Mouse (Mus musculus) retina, postnatal 1 day (tissue): ENCODE data around the gene Haus2.
A peak's percentile ranks its signal among the peaks of the same experiment; 100 is the strongest.
"Not testable (repeated sequence)": the region's sequence is repeated elsewhere in the genome, so short reads cannot be mapped to it uniquely, and the experiment has no call there.

ENCODE experiments used
- DNase-seq: peaks from one replicate; pipeline ENCODE4 v3.0.0-alpha.2; 2012

Haus2 gene

GRCm38 (mm10) chr2:120608830-120609723, at the start of gene Haus2, which contains the start of gene Lrrc57:
TSS of gene Haus2 (plus strand) at chr2:120609383.
TSS of gene Lrrc57 (minus strand) at chr2:120609520.
- DNase-seq = peak; percentile 93

DNA sequence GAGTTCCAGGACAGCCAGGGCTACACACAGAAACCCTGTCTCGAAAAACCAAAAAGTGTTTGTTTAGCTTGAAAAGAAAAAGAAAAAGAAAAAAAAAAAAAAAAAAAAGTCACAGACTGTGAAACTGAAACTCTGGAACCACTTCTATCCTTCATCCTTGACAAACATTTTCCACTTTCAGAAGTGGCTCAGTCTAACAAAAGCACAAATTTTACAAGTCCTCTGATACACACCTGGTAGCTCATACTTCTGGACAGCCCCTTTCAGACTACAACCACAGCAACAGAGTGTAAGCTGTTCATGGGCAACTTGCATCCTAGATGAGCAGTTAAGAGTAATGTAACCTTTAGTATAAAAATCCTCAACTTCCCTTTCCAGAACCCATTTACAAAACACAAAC, 47.7 kb upstream of the Haus2 start:
- no peak for DNase-seq

- DNase-seq = no peak
These were observed 46.3 kb upstream of the Haus2 start for GRCm38 (mm10) chr2:120562859-120563234.

- DNase-seq = peak; percentile 94
These were observed 45.8 kb upstream of the Haus2 start, which contains the start of gene Zfp106 for GRCm38 (mm10) chr2:120563235-120563990. TSS of gene Zfp106 (minus strand) at chr2:120563843.

GRCm38 (mm10) chr2:120564548-120565188, 44.5 kb upstream of the Haus2 start:
- not testable (repeated sequence) for DNase-seq

DNA sequence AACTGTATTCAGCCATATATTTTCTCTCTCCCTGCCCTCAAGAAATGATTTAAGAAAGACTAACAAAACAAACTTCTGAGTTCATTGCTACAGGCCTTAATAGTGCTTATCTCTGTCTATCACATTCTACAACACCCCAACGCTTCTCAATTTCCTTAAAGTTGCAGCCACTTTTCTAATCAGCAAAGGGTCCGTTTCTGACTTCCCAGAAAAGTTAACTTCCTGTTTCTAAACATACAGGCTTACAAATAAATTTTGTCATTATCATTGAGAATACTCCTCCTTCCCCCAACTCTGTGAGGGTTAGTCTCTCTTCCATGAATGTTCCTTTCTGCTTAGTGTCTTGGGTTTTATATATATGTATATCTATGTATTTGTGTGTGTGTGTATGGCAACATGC, 43.8 kb upstream of the Haus2 start:
- DNase-seq = no peak

- peak; percentile 97 for DNase-seq
These were observed 42.0 kb upstream of the Haus2 start, which contains the start of gene Snap23 for GRCm38 (mm10) chr2:120566886-120567797. TSS of gene Snap23 (plus strand) at chr2:120567671.

DNA sequence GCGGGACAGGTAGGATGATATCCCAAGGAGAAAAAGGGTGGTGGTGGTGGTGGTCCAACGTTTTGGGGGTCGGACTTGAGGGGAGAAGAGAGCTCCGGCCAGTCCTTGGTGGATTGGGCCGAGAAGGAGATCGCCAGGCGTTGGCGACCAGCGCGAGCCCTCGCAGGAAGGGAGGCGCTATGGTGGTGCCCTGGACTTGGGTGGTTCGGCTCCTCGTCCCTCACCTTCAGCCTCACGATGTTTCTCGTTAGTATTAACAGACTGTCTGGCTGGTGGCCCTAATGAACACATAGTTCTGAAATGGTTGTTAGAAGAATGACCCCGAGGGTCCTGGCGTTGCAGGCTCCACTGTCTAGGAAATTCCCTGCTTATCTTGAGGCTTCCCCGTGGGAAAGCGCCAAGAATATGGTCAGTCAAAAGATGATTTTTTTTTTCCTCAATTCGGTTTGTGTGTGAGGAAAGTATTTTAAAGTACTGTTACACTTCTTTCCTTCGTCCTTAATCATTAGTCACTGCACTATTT, 41.3 kb upstream of the Haus2 start:
- no peak for DNase-seq

- no peak for DNase-seq
These were observed 38.1 kb upstream of the Haus2 start for GRCm38 (mm10) chr2:120571081-120571480.

GRCm38 (mm10) chr2:120572161-120572560, 37.0 kb upstream of the Haus2 start:
- DNase-seq = not testable (repeated sequence)

DNA sequence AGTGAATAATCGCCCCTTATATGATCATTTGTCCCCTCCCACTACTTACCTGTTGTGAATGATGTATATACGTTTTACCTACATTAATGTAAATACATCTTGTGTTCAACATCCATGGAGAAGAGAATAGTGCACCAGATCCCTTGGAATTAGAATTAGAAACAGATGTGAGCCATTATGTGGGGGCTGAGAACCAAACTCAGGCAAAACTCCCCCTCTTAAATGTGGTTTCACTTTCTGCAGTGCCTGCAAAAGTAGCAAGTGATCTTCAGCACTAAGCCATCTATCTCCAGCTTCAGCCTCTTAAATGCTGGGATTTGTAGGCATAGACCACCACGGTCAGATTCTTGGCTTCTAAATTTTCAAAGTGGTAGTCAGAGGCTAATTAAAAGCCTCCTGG, 34.1 kb upstream of the Haus2 start:
- DNase-seq = no peak

DNA sequence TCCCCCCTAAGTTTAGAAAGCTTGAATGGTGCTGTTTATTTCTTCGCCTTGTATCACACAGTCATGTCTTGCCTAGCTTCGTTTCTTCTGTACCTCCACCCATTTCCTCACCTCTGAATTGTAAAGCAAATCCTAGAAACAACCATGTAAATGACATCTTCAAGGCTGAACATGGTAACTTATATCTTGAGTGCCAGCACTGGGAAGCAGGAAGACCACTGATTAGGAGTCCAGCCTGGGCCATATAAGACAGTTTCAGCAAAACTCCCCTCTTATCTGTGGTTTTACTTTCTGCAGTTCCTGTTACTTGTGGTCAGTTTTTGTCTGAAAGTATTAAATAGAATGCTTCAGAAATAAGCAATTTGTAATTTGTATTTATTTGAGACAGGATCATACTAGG, 33.2 kb upstream of the Haus2 start:
- no peak for DNase-seq

DNA sequence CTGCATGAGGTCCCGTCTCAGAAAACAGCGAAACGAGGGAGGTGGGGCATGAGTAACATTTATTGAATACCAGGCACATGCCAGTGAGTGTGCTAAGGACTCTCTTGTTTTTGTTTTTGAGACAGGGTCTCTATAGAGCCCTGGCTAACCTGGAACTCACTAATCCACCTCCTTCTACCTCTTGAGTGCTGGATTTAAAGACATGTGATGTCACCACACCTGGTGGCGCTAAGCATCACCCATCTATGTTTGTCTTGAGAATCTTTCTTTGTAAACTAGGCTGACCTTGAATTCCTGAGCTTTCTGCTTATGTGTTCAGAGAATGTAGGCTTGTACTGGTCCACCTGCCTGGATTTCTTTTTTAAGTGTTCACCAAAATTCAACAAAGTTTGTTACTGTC, 31.4 kb upstream of the Haus2 start:
- no peak for DNase-seq

GRCm38 (mm10) chr2:120578286-120578685, 30.9 kb upstream of the Haus2 start:
- DNase-seq = no peak

DNA sequence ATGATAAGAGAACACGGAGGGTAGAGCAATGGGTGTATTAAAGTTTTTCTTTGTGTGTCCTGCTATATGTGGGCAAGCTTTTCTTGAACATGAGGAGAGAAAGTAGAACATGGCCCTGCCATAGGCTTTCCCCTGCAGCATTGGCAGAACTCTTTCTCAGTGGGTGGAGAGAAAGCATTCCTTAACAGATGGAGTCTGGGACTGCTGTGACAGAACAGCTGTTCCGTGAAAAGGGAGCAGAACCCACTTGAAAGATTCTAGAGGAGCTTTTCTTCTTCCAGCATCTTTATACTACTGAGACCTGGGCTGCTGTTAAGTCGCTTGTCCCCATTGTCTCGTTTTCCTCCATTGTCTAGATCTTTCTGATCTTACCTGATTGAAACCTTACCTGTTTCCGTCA, 19.4 kb upstream of the Haus2 start:
- no peak for DNase-seq

GRCm38 (mm10) chr2:120592227-120592626, 17.0 kb upstream of the Haus2 start:
- DNase-seq = no peak

DNA sequence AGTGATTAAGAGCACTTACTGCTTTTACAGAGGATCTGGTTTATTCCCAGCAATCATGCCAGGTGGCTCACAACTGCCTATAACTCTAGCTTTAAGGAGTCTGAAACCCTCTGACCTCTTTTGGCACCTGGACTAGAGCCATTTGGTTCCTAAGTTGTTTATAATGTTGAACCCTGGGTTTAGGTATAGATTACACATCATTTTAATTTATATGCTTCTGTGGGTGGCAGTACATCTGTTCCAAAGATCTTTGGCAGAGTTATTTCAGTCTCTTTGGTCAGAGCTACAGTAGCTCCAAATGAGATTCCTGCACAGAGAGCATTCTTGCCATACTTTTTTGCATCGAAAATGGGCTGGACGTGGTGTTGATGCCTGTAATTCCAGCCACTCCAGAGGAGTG, 11.4 kb upstream of the Haus2 start:
- DNase-seq = no peak

GRCm38 (mm10) chr2:120599506-120599905, 9.7 kb upstream of the Haus2 start:
- DNase-seq = no peak

- peak; percentile 16 for DNase-seq
These were observed 3.0 kb upstream of the Haus2 start for GRCm38 (mm10) chr2:120606021-120606690.

DNA sequence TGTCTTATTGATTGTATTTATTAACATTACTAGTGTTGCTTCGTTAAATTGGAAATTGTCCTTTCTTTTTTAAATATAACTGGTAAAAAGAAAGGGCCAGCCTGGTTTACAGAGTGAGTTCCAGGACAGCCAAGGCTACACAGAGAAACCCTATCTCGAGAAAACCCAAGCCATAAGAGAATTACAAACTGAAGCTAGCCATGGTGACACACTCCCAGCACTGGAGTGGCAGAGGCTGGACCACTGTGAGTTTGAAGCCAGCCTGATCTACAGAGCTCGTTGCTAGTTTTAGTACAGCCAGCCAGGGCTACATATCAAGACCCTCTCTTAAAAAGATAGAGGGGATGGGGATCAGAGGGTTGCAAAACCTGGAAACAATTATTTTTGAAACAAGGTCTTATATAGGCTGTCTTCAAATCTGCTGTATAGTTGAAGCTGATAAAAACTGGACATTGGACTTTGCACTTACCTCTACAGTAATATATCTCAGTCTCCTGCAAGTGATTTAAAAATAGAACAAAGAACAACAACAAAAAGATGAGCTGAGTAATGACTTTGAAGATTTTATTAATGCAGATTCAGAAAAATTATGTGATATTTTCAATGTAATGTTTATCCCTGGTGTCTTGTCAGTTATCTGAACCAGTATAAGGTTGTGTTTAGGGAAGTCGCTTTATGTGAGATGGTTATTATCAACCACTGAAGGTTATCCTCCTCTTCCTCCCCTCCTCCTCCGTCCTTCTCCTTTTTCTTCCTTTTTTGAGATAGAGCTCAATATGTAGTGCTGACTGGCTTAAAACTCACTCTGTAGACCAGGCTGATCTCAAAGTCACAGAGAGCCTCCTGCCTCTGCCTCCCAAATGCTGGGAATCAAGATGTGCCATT, 7.3 kb downstream of the Haus2 start:
- DNase-seq = no peak
